Comparison of ENCODE assay signal across 16 mouse cellular contexts in genomic region chr5:72752585-72752984, GRCm38 (mm10). TPM values are rescaled to one million over a fixed set of nuclear protein-coding genes. Genes with fewer than 3 reads are reported as not detected.
DNase-seq lines count a peak whose midpoint lies in the region; ATAC-seq lines count a peak whose summit lies in the region.
"Had no signal": no experiment of that assay in that cellular context is flagged by ENCODE, and none has a peak within 500 bp of the region (broad histone marks: within the 10 kb centered on the region; RNA-seq: fewer than 3 reads in every experiment).

Gene Txk (minus strand): TSS chr5:72752777.

- no peak within 1 kb of the TSS for H3K9ac ChIP-seq in neural tube, embryonic 15.5 days (replicated peaks)
- H3K9ac ChIP-seq: forebrain, embryonic 15.5 days; lung, embryonic 14.5 days had no signal

- peak; percentile 94 for ATAC-seq in activated CD4-positive, CD25-positive, alpha-beta regulatory T cell, adult 4 months
- ATAC-seq in neural tube, embryonic 15.5 days (ENCODE audit: low FRiP score) = no peak
- ATAC-seq: forebrain, embryonic 15.5 days had no signal

- no peak within 1 kb of the TSS for H3K4me3 ChIP-seq in neural tube, embryonic 15.5 days (replicated peaks)
- H3K4me3 ChIP-seq: forebrain, embryonic 15.5 days had no signal

- H3K4me1 ChIP-seq in neural tube, embryonic 15.5 days = 0 out of 2 replicates have a peak, but pooled peaks cover 4% of the 10 kb centered on the region

- no peak within 1 kb of the TSS for H3K4me2 ChIP-seq in neural tube, embryonic 15.5 days
- H3K4me2 ChIP-seq: forebrain, embryonic 15.5 days; lung, embryonic 14.5 days had no signal

- peak within 1 kb of the TSS; percentile 43; the same call in 1 of the 2 replicates for H3K27ac ChIP-seq in neural tube, embryonic 15.5 days (replicated peaks)
- H3K27ac ChIP-seq: forebrain, embryonic 15.5 days; kidney, postnatal 0 days had no signal

- no peaks in the 10 kb centered on the region for H3K27me3 ChIP-seq in neural tube, embryonic 15.5 days (replicated peaks)
- H3K27me3 ChIP-seq: forebrain, embryonic 15.5 days had no signal

- no peaks in the 10 kb centered on the region for H3K9me3 ChIP-seq in neural tube, embryonic 15.5 days (replicated peaks)
- H3K9me3 ChIP-seq: forebrain, embryonic 15.5 days had no signal

- no peaks in the 10 kb centered on the region for H3K36me3 ChIP-seq in neural tube, embryonic 15.5 days
- H3K36me3 ChIP-seq: forebrain, embryonic 15.5 days had no signal

- DNase-seq in lung, postnatal 25 days (ENCODE audit: low spot score) = peak; percentile 47
- no peak for DNase-seq in lung, postnatal 10 days
- peak; percentile 71 for DNase-seq in thymus, postnatal 25 days
- DNase-seq in layer of hippocampus, adult 8-10 months (ENCODE audit: low spot score in 2 of 2) = no peak
- no peak for DNase-seq in left cerebral cortex, adult 11 months (ENCODE audit: low spot score)
- DNase-seq in yolk sac, embryonic 10.5 days (ENCODE audit: low spot score) = no peak
- DNase-seq: adrenal gland, postnatal 14 days; cerebellum, postnatal 10 days; gastrocnemius, postnatal 14 days; heart, postnatal 36 days; liver; lung, embryonic 14.5 days had no signal

- WGBS in neural tube, embryonic 15.5 days = 89% methylated on average over 5 of the region's 5 CpGs

RNA-seq across cellular contexts. Expression of gene Txk, which starts in this region (rescaled TPM):
- polyA plus RNA-seq in activated CD4-positive, CD25-positive, alpha-beta regulatory T cell, adult 4 months (2017; shearing (Covaris generic)) = 10 to 100 TPM; 59.1 to 67.0 TPM
- polyA plus RNA-seq in neural tube, embryonic 15.5 days (2015; fragmentation: Nextera tagmentation; extraction: Ambion mirVana) = 0.13 and 2.5 TPM in 2 replicates
- total RNA-seq in layer of hippocampus, adult 8-10 months (2022) = under 1 TPM in 3 of 4 experiments, not detected in 1; 0.06 to 0.20 (median 0.18) TPM
- total RNA-seq: adrenal gland, postnatal 14 days had no signal
- polyA plus RNA-seq: forebrain, embryonic 15.5 days; lung, embryonic 14.5 days had no signal

Comparison
In these comparisons a context has a peak if more than half of its experiments do, and no peak if none do; other contexts are left out.
1. RNA of gene Txk (polyA plus RNA-seq): 59.1 to 67.0 TPM in activated CD4-positive, CD25-positive, alpha-beta regulatory T cell, adult 4 months; 0.13 to 2.5 TPM in neural tube, embryonic 15.5 days; every median in the first group is over 10 times any median in the second.
2. DNase-seq: peak in lung, postnatal 25 days (single experiment) and thymus, postnatal 25 days (single experiment); none in lung, postnatal 10 days (single experiment), layer of hippocampus, adult 8-10 months (0 of 2), left cerebral cortex, adult 11 months (single experiment) and yolk sac, embryonic 10.5 days (single experiment).